ENCODE assay signal across 10 mouse cellular contexts in the genomic region with DNA sequence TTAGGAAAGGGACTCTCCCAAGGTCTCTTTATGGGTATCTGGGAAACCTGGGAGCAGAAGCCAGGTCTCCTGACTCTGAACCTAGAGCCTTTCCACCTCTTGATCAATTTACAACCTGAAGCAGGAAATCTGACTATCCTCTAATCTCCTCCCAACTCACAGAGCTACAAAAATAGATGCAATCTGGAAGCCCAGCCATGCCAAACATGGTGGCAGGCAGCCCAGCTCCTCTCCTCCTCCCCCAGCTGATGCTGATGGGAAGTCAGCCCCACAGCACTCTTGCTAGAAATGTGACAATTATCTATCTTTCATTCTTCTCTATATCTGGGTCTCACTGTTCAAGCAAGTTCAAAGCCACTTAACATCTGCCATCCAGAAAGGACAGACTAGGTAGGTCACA.
A peak's percentile ranks its signal among the peaks of the same experiment; 100 is the strongest.
DNase-seq lines count a peak whose midpoint lies in the region.
"Had no signal": no experiment of that assay in that cellular context is flagged by ENCODE, and none has a peak within 500 bp of the region (broad histone marks: within the 10 kb centered on the region; RNA-seq: fewer than 3 reads in every experiment).

No protein-coding gene starts in this region.

- intact Hi-C loops in heart, postnatal 36 days (cut with DNase I) = no loop called here

- peak; percentile 18 to 27 for DNase-seq in heart, postnatal 36 days
- no peak for DNase-seq in heart, adult 11 months
- peak; percentile 29 to 43 for DNase-seq in frontal cortex, postnatal 25 days (ENCODE audit: low spot score in 2 of 2)
- DNase-seq in layer of hippocampus, postnatal 36 days = peak; percentile 83 to 86
- DNase-seq in right cerebral cortex, postnatal 4 days = peak; percentile 87
- DNase-seq in retina, embryonic 14.5 days (ENCODE audit: low spot score) = no peak
- DNase-seq in urinary bladder, postnatal 25 days (ENCODE audit: low spot score) = no peak
- no peak for DNase-seq in B cell, adult 2 months
- DNase-seq: liver, embryonic 13.5 days; thymus, postnatal 25 days had no signal

Comparison
In these comparisons a context has a peak if more than half of its experiments do, and no peak if none do; other contexts are left out.
1. DNase-seq: peak in heart, postnatal 36 days (2 of 2), frontal cortex, postnatal 25 days (2 of 2), layer of hippocampus, postnatal 36 days (2 of 2) and right cerebral cortex, postnatal 4 days (single experiment); none in heart, adult 11 months (single experiment), retina, embryonic 14.5 days (single experiment), urinary bladder, postnatal 25 days (single experiment) and B cell, adult 2 months (0 of 2).